Mouse (Mus musculus): ENCODE measurements at regions not wholly inside any gene's neighbourhood (a gene's known extent, or its start where the extent isn't known, plus 50 kb on each side); places are given as distances from the start of the nearest gene placed in this dataset.

GRCm38 (mm10) chr9:74650036-74650435 lies 211.7 kb upstream of the Onecut1 start:
- DNase-seq (ENCODE audit: low read depth), result no peak

GRCm38 (mm10) chr9:74655956-74656355 lies 205.8 kb upstream of the Onecut1 start:
- DNase-seq (ENCODE audit: low read depth), result no peak

- no peak for DNase-seq (ENCODE audit: low read depth)
Observed at GRCm38 (mm10) chr9:74656392-74656791, 205.3 kb upstream of the Onecut1 start.

GRCm38 (mm10) chr9:74671356-74671952 lies 190.3 kb upstream of the Onecut1 start:
- DNase-seq (ENCODE audit: low read depth), result no peak

- no peak for DNase-seq (ENCODE audit: low read depth)
Observed at GRCm38 (mm10) chr9:74672261-74672660, 189.5 kb upstream of the Onecut1 start.

GRCm38 (mm10) chr9:74698229-74698628 lies 163.5 kb upstream of the Onecut1 start:
- DNase-seq (ENCODE audit: low read depth), result no peak

- no peak for DNase-seq (ENCODE audit: low read depth)
Observed at GRCm38 (mm10) chr9:74705698-74706097, 156.0 kb upstream of the Onecut1 start.

- DNase-seq (ENCODE audit: low read depth), result no peak
Observed at GRCm38 (mm10) chr9:74707608-74708007, 154.1 kb upstream of the Onecut1 start.

GRCm38 (mm10) chr9:74711698-74712097 lies 150.0 kb upstream of the Onecut1 start:
- DNase-seq (ENCODE audit: low read depth), result no peak

- DNase-seq (ENCODE audit: low read depth), result no peak
Observed at GRCm38 (mm10) chr9:74732451-74732850, 129.3 kb upstream of the Onecut1 start.

- DNase-seq (ENCODE audit: low read depth), result no peak
Observed at GRCm38 (mm10) chr9:74741949-74742348, 119.8 kb upstream of the Onecut1 start.

GRCm38 (mm10) chr9:74747886-74748285 lies 113.8 kb upstream of the Onecut1 start:
- no peak for DNase-seq (ENCODE audit: low read depth)

GRCm38 (mm10) chr9:74758025-74758424 lies 103.7 kb upstream of the Onecut1 start:
- no peak for DNase-seq (ENCODE audit: low read depth)

- DNase-seq (ENCODE audit: low read depth), result no peak
Observed at GRCm38 (mm10) chr9:74758876-74759275, 102.8 kb upstream of the Onecut1 start.

- DNase-seq (ENCODE audit: low read depth), result no peak
Observed at GRCm38 (mm10) chr9:74780419-74780818, 81.3 kb upstream of the Onecut1 start.

- no peak for DNase-seq (ENCODE audit: low read depth)
Observed at GRCm38 (mm10) chr9:74793394-74793793, 68.3 kb upstream of the Onecut1 start.

- DNase-seq (ENCODE audit: low read depth), result no peak
Observed at GRCm38 (mm10) chr9:74795994-74796393, 65.7 kb upstream of the Onecut1 start.

GRCm38 (mm10) chr9:74797272-74797844 lies 64.4 kb upstream of the Onecut1 start:
- no peak for DNase-seq (ENCODE audit: low read depth)

GRCm38 (mm10) chr9:74801091-74801490 lies 60.6 kb upstream of the Onecut1 start:
- DNase-seq (ENCODE audit: low read depth), result no peak

GRCm38 (mm10) chr9:74811437-74811836 lies 50.3 kb upstream of the Onecut1 start:
- DNase-seq (ENCODE audit: low read depth), result no peak

Data from 416B (cell line).